Mouse (Mus musculus) kidney, embryonic 15.5 days (tissue): ENCODE measurements around the gene Helb. TPM values are rescaled to one million over a fixed set of nuclear protein-coding genes. Genes with fewer than 3 reads are reported as not detected.

ENCODE experiments used
- ATAC-seq: fragments of 200-750 bp; cut with Nextera tagmentation; replicated peaks from 2 replicates; pipeline ENCODE4 v1.8.0; 2017; ENCODE audit warnings: moderate TSS enrichment; ENCODE audit not compliant: low FRiP score
- H3K27ac ChIP-seq: fragments of 300-500 bp; sonication (generic); 2 replicates; pipeline ENCODE4 v1.5.1; 2015; ENCODE audit warnings: mild to moderate bottlenecking, inconsistent platforms
- H3K27me3 ChIP-seq: fragments of 300-500 bp; sonication (generic); 2 replicates; pipeline ENCODE4 v1.6.1; 2015; ENCODE audit warnings: inconsistent platforms
- H3K36me3 ChIP-seq: fragments of 300-500 bp; sonication (generic); 2 replicates; pipeline ENCODE4 v1.6.1; 2015; ENCODE audit warnings: inconsistent platforms
- H3K4me1 ChIP-seq: fragments of 300-500 bp; sonication (generic); 2 replicates; pipeline ENCODE4 v1.6.1; 2015; ENCODE audit warnings: inconsistent platforms
- H3K4me2 ChIP-seq: fragments of 300-500 bp; sonication (generic); 2 replicates; pipeline ENCODE4 v1.6.1; 2015; ENCODE audit warnings: moderate library complexity, mild to moderate bottlenecking, inconsistent platforms
- H3K4me3 ChIP-seq: fragments of 300-500 bp; sonication (generic); replicated peaks from 2 replicates; pipeline ENCODE4 v1.5.1; 2015; ENCODE audit warnings: mild to moderate bottlenecking, inconsistent platforms
- H3K9ac ChIP-seq: fragments of 300-500 bp; sonication (generic); 2 replicates; pipeline ENCODE4 v1.6.1; 2015; ENCODE audit warnings: mild to moderate bottlenecking, inconsistent platforms
- H3K9me3 ChIP-seq: fragments of 300-500 bp; sonication (generic); replicated peaks from 2 replicates; pipeline ENCODE4 v1.6.1; 2016; ENCODE audit warnings: inconsistent platforms
- WGBS: fragments of 180-500 bp; shearing (Covaris S2); methylation state at CpG from one replicate; pipeline ENCODE4 v1.1.7; 2015; ENCODE audit warnings: mixed read lengths; 5-methylcytosine and 5-hydroxymethylcytosine counted together
- polyA plus RNA-seq: library from polyadenylated mRNA; unstranded; fragments of >200 nt; fragmentation: Nextera tagmentation; extraction: Ambion mirVana; gene quantifications from 2 replicates; pipeline ENCODE4 v1.2.1, GENCODE M21; 2015

The Helb gene
- polyA plus RNA-seq, 1 experiment from 2014 or later: 5.5 TPM

DNA sequence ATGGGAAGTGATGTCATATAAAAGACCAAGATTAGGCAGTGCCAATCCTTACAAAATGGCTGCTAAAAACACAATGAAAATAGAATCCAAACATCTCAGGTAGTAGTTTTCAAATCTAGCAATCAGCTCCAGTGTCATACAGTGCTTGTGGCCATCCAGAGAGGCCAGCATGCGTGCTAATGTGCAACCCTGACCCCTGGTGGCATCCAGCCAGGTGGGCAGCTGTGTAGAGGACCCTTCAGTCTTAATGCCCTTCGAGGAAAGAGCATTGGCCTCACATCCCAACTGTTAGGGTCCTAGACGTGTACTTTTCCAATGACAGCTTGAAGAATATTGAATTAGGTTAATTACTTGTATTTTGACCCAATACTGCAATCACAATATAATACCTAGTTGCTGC, 34.9 kb downstream of the Helb start:
- WGBS: 80% methylated on average over 3 of the region's 3 CpGs
- H3K4me3 ChIP-seq: no peak overlapping the region
- ATAC-seq: no peak

DNA sequence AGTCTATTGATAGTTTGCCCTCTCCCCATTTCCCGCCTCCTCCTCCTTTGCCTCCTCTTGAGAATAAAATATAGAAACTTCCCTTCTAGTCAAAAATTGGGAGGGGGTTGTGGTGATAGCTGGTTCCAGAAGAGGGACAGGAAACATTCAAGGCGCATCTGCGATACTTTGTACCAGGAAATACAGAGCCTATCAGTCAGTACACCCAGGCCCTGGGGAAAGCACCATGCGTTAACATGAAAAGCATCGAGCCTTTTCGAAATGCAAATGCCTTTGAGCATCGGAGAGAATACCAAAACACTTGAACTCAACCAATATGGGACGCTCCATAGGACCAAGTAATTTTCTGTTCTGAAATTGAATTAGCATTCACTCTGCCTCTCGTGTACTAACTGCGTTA, 46.5 kb downstream of the Helb start:
- no peak overlapping the region for H3K4me2 ChIP-seq
- no peak for ATAC-seq
- WGBS: 93% methylated on average over 10 of the region's 10 CpGs

More for the DNA sequence above, 34.9 kb downstream of the Helb start:
- Histone ChIP-seq H3K36me3 (0 out of 2 replicates have a peak, but pooled peaks cover 3% of the 10 kb centered on the region), H3K9me3 (no peaks in the 10 kb centered on the region), H3K27me3 (no peaks in the 10 kb centered on the region), H3K4me2 (no peak overlapping the region), H3K4me1 (peaks cover 4% of the 10 kb centered on the region; the same call in 1 of the 2 replicates), H3K9ac (no peak overlapping the region), H3K27ac (no peak overlapping the region)

DNA sequence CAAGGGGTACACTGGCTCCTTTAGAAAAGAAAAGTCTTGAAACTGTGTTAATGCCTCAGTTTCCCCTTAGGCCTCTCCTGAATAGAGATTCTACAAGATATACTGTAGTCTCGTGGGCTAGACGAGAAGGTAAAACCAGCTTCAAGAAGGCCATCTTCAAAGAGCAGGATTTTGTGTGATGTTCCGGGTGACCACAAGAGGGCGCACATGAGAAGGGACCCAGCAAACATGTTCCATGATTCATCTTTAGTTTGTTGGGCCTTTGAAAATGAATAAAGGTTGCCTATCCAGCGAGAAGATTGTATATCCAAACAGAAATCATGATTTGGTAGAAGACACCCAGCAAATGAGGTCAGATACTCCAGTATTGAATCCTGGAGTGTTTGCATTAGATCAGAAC, 48.4 kb downstream of the Helb start:
- Histone ChIP-seq H3K36me3 (no peaks in the 10 kb centered on the region), H3K9ac (no peak overlapping the region), H3K4me2 (no peak overlapping the region), H3K9me3 (no peaks in the 10 kb centered on the region), H3K27me3 (no peaks in the 10 kb centered on the region), H3K27ac (no peak overlapping the region), H3K4me3 (no peak overlapping the region), H3K4me1 (no peaks in the 10 kb centered on the region)
- no peak for ATAC-seq
- 30% methylated on average over 5 of the region's 5 CpGs for WGBS

More for the DNA sequence above, 46.5 kb downstream of the Helb start:
- Histone ChIP-seq H3K9me3 (no peaks in the 10 kb centered on the region), H3K4me1 (no peaks in the 10 kb centered on the region), H3K4me3 (no peak overlapping the region), H3K27ac (no peak overlapping the region), H3K9ac (no peak overlapping the region), H3K27me3 (no peaks in the 10 kb centered on the region), H3K36me3 (no peaks in the 10 kb centered on the region)

DNA sequence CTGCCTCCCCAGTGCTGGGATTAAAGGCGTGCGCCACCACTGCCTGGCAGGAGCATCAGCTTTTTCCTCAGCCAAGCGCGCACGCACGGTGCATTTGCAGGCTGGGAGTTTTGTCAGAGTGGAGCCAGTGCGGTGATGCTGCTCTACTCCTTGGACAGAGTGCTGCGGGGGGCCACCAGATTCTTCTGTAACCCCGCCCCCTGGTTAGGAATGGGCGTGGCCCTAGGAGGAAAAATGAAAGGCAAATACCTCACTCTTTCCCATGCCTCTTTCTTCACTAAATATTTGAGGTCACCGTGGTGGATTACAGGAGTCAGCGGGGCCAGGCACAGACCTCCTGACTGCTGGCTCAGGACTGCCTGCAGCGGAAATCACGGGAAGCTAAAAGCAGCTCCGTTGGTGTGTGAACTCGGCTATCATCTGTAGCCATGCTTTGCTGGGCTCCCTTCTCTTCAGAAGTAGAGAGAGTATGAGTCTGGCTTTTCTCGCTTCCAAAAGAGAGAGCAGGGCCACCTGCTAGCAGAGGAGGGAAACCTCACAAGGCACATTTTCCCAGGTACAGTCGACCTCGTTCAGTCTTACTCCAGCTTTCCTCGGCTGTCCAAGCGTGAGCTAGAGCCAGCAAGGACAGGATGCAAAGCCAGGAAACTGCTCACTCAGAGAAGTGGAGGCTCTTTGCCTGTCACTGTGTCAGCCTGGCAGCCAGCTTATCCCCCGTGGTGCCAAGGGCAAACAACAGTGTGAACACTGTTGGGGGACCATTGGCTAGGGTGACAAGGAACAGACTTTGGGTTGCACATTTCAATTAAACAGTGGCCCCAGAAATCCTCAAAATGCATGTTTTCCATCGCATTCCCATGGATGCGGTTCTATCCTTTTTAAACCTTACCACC, 51.3 kb downstream of the Helb start:
- Histone ChIP-seq H3K27ac (no peak overlapping the region), H3K9ac (no peak overlapping the region), H3K4me3 (no peak overlapping the region), H3K36me3 (no peaks in the 10 kb centered on the region), H3K4me1 (no peaks in the 10 kb centered on the region), H3K27me3 (no peaks in the 10 kb centered on the region), H3K9me3 (no peaks in the 10 kb centered on the region), H3K4me2 (no peak overlapping the region)
- no peak for ATAC-seq
- WGBS: 83% methylated on average over 24 of the region's 24 CpGs

DNA sequence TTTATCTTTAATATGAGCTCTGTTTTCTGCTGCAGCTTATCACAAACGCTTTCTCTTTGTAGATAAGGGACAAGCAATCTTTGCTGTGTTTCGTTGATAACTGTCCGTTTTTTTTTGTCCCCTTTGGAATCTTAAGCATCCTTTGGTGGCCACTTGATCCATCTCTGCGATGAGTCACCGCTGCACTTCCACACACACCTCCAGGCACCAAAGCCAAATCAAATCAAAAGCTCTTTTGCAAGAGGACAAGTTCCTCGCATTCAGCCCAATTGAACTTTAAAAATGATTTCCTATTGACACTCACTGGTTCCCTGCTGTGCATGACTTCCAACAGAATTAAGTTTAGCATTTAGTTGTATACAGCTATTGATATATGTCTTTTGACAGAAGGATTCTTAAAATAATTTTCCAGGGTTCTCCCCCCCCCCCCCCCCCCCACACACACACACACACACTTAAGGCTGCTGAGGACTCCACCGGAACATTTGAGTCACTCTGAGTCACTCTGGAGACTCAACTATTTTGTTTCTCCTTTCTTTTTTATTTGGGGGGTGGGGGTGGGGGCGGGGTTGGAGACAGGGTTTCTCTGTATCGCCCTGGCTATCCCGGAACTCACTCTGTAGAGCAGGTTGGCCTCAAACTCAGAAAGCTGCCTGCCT, 52.1 kb downstream of the Helb start:
- H3K9ac ChIP-seq: no peak overlapping the region
- H3K36me3 ChIP-seq: no peaks in the 10 kb centered on the region
- ATAC-seq: no peak
- H3K27ac ChIP-seq: no peak overlapping the region
- H3K9me3 ChIP-seq: no peaks in the 10 kb centered on the region
- no peaks in the 10 kb centered on the region for H3K4me1 ChIP-seq
- no peaks in the 10 kb centered on the region for H3K27me3 ChIP-seq
- no peak overlapping the region for H3K4me3 ChIP-seq
- H3K4me2 ChIP-seq: no peak overlapping the region
- 89% methylated on average over 10 of the region's 10 CpGs for WGBS

DNA sequence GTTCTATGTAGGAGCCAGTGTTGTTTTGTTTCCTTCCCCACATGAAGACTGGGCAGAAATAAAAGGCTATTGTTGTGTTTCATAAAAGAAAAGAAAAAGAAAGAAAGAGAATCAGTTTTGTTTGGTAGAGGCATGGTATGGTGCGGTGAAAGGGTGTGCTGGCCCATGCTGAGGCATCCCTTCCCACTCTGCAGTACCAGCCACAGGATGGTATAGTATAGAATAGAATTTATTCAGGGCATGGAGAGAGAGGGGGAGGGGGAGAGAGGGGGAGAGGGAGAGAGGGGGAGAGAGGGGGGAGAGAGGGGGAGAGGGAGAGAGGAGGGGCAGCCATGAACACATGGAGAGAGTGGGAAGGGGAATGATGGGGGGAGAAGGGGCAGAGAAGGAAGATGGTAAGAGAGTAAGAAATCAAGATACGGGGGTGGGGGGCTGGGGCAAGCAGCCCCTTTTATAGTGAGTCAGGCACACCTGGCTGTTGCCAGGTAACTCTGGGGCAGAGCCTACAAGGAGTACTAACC, 68.0 kb downstream of the Helb start:
- H3K4me2 ChIP-seq: no peak overlapping the region
- H3K27me3 ChIP-seq: no peaks in the 10 kb centered on the region
- H3K9ac ChIP-seq: no peak overlapping the region
- no peak for ATAC-seq
- H3K9me3 ChIP-seq: no peaks in the 10 kb centered on the region
- 95% methylated on average over 2 of the region's 2 CpGs for WGBS
- no peaks in the 10 kb centered on the region for H3K4me1 ChIP-seq
- H3K27ac ChIP-seq: no peak overlapping the region
- H3K36me3 ChIP-seq: no peaks in the 10 kb centered on the region
- H3K4me3 ChIP-seq: no peak overlapping the region

DNA sequence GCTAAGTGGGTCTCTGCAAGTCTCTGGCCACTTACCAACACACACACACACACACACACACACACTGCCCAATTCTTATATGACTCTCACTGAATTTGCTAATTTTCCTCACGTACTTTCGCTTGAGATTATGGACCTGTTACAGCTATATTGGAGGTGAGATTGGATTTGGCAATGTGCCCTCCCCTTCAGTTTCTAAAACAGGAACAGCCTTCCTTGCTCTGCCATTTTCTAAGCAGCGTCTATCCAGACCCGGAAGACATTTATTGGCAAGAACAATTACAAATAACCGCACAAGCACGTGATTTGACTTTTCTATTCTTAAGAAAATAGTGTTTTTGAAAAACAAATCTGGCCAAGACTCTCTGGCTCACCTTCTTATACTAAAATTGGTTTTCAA, 68.5 kb downstream of the Helb start:
- 87% methylated on average over 6 of the region's 6 CpGs for WGBS
- no peaks in the 10 kb centered on the region for H3K27me3 ChIP-seq
- no peak for ATAC-seq

DNA sequence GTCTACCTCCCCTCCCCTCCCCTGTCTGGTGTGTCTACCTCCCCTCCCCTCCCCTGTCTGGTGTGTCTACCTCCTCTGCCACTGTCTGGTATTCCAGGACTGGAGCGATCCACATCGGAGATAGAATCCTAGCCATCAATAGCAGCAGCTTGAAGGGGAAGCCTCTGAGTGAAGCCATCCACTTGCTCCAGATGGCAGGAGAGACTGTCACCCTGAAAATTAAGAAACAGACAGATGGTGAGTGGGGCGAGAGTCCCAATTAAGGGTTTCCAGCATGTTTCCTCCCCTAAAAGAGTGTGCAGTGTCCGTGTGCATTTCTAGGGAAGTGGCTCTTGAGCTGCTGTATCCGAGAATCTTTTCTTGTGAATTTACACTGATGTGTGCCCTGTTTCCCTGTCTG, 74.6 kb downstream of the Helb start:
- 89% methylated on average over 5 of the region's 5 CpGs for WGBS
- no peaks in the 10 kb centered on the region for H3K4me1 ChIP-seq
- no peaks in the 10 kb centered on the region for H3K9me3 ChIP-seq
- no peaks in the 10 kb centered on the region for H3K27me3 ChIP-seq
- H3K4me2 ChIP-seq: no peak overlapping the region
- no peak overlapping the region for H3K4me3 ChIP-seq
- ATAC-seq: no peak
- H3K36me3 ChIP-seq: no peaks in the 10 kb centered on the region; the same call in 1 of the 2 replicates
- no peak overlapping the region for H3K27ac ChIP-seq
- no peak overlapping the region for H3K9ac ChIP-seq

More for the DNA sequence above, 68.5 kb downstream of the Helb start:
- Histone ChIP-seq H3K4me2 (no peak overlapping the region), H3K9ac (no peak overlapping the region), H3K27ac (no peak overlapping the region), H3K36me3 (no peaks in the 10 kb centered on the region), H3K4me3 (no peak overlapping the region), H3K9me3 (no peaks in the 10 kb centered on the region), H3K4me1 (no peaks in the 10 kb centered on the region)

DNA sequence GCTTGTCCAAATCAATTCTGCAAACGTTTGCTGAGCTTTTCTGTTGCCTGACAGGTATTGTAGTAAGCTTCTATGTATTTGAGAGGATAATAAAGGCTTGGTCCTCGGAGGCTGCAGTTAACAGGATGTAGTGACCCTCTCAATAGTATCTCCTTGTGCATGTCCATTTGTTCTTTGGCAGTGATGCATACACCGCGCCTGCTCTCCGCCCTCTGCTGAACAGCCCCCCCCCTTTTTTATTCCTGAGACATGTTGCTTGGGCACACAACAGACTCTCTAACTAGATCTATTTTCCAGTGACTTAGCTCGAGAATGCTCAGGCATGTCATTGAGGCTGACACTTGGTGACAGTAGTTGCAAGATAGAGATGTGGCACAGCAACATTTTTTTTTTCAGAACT, 77.0 kb downstream of the Helb start:
- WGBS: 75% methylated on average over 6 of the region's 6 CpGs
- no peak overlapping the region for H3K27ac ChIP-seq
- H3K4me1 ChIP-seq: no peaks in the 10 kb centered on the region
- no peak overlapping the region for H3K9ac ChIP-seq
- H3K9me3 ChIP-seq: no peaks in the 10 kb centered on the region
- no peaks in the 10 kb centered on the region; the same call in 1 of the 2 replicates for H3K36me3 ChIP-seq
- H3K4me3 ChIP-seq: no peak overlapping the region
- H3K4me2 ChIP-seq: no peak overlapping the region
- no peak for ATAC-seq
- no peaks in the 10 kb centered on the region for H3K27me3 ChIP-seq

DNA sequence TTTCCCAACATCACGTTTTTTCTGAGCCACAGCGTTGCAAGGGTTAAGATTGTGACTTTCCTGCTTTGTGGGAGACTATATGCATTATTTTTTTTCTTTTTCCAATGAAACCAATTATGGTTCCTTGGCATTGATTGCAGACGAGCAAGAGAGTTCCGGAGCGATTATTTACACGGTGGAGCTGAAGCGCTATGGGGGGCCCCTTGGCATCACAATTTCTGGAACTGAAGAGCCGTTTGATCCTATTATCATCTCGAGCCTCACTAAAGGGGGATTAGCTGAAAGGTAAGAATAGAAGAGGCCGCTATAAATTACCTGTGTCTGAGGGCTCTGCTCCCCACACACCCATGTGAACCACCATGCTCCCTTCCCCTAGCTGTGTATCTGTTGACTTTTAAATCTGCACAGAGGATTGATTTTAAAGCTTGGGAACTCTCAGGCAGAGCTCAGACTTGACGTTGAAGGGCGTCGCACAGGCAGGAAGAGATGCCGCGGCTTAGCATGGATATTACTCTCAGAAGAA, 77.5 kb downstream of the Helb start:
- H3K4me1 ChIP-seq: no peaks in the 10 kb centered on the region
- no peak overlapping the region for H3K9ac ChIP-seq
- H3K4me3 ChIP-seq: no peak overlapping the region
- WGBS: 62% methylated on average over 15 of the region's 15 CpGs
- H3K36me3 ChIP-seq: no peaks in the 10 kb centered on the region; the same call in 1 of the 2 replicates
- no peak overlapping the region for H3K4me2 ChIP-seq
- no peaks in the 10 kb centered on the region for H3K9me3 ChIP-seq
- no peaks in the 10 kb centered on the region for H3K27me3 ChIP-seq
- no peak overlapping the region for H3K27ac ChIP-seq
- ATAC-seq: no peak

DNA sequence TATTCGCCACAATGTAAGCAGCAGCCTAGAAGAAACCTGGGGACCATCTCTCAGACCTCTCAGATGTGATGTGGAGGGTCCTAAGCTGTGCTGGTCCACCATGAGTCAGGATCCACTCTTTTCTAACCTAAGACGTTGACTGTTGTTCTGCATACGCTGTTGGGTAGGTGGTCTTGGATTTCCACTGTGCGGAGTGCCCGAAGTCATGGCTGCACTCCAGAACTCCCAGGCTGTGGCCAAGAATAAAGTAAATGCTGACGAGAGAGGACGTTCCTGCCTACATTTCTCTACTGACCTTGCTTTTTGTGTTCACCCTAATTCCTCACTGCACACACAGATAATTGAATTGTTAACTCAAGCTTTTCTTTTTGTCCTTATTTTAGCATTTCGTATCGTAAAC, 78.9 kb downstream of the Helb start:
- no peak overlapping the region for H3K4me2 ChIP-seq
- no peaks in the 10 kb centered on the region for H3K4me1 ChIP-seq
- H3K4me3 ChIP-seq: no peak overlapping the region
- H3K9ac ChIP-seq: no peak overlapping the region
- no peaks in the 10 kb centered on the region; the same call in 1 of the 2 replicates for H3K36me3 ChIP-seq
- no peak for ATAC-seq
- 79% methylated on average over 9 of the region's 9 CpGs for WGBS
- H3K27me3 ChIP-seq: no peaks in the 10 kb centered on the region
- no peak overlapping the region for H3K27ac ChIP-seq
- H3K9me3 ChIP-seq: no peaks in the 10 kb centered on the region
